ENCODE assay signal across 9 mouse cellular contexts in the genomic region with DNA sequence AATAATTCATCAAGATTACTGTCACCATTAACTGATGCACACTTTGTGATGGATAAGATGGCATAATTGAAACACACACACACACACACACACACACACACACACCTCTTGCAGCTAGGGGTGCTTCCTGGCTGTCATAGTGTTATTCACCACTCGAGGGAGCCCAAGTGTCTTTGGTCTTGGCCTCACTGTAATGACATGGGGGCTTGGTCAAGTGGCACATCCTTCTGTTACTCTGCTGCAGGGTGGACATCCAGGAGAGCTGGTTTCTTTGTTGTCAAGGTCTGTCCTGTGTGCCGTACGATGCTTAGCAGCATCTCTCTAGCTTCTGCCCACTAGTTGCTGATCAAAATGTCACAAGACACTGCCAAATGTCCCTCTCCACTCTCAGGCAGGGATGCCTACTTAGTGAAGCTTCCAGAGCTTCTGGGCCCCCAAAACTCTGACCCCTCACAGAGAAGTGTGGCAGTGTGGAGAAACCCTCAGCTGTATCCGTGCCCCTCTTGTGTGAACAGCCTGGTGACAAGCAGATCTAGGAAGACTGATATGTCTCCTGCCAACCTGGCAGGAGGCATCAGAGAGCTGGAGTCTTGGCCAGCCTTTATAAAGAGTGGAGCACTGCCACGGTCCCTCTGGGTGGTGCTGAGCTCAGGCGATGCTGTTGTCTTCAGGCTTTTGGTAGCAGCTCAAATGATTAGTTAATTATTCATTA.
DNase-seq lines count a peak whose midpoint lies in the region; ATAC-seq and TF ChIP-seq lines count a peak whose summit lies in the region.
"Had no signal": no experiment of that assay in that cellular context is flagged by ENCODE, and none has a peak within 500 bp of the region (broad histone marks: within the 10 kb centered on the region; RNA-seq: fewer than 3 reads in every experiment).

No protein-coding gene starts in this region.

- peak; percentile 75 for TF ChIP-seq CTCF in kidney, postnatal 0 days (IDR thresholded peaks at IDR 0.05; ENCODE audit: low read depth)

- H3K4me1 ChIP-seq in limb, embryonic 11.5 days (ENCODE audit: control insufficient read depth, insufficient read depth, low read length) = no peaks in the 10 kb centered on the region
- H3K4me1 ChIP-seq in limb, embryonic 10.5 days = 0 out of 2 replicates have a peak, but pooled peaks cover 3% of the 10 kb centered on the region
- 0 out of 2 replicates have a peak, but pooled peaks cover 5% of the 10 kb centered on the region for H3K4me1 ChIP-seq in forebrain, embryonic 12.5 days
- H3K4me1 ChIP-seq in kidney, postnatal 0 days (replicated peaks; ENCODE audit: insufficient read depth, low read length) = no peaks in the 10 kb centered on the region
- no peaks in the 10 kb centered on the region for H3K4me1 ChIP-seq in midbrain, embryonic 10.5 days
- H3K4me1 ChIP-seq: embryonic facial prominence, embryonic 13.5 days had no signal

- H3K9me3 ChIP-seq in limb, embryonic 11.5 days (ENCODE audit: control insufficient read depth, low read length) = no peaks in the 10 kb centered on the region
- H3K9me3 ChIP-seq in limb, embryonic 10.5 days (replicated peaks) = no peaks in the 10 kb centered on the region
- H3K9me3 ChIP-seq in forebrain, embryonic 12.5 days = no peaks in the 10 kb centered on the region
- H3K9me3 ChIP-seq in kidney, postnatal 0 days (replicated peaks; ENCODE audit: low read length) = no peaks in the 10 kb centered on the region
- no peaks in the 10 kb centered on the region for H3K9me3 ChIP-seq in midbrain, embryonic 10.5 days (replicated peaks)
- H3K9me3 ChIP-seq: embryonic facial prominence, embryonic 13.5 days had no signal

- no peak overlapping the region for H3K4me2 ChIP-seq in limb, embryonic 11.5 days (ENCODE audit: low read depth, severe bottlenecking)
- no peak overlapping the region for H3K4me2 ChIP-seq in forebrain, embryonic 12.5 days
- no peak overlapping the region for H3K4me2 ChIP-seq in kidney, postnatal 0 days (ENCODE audit: low read length)
- H3K4me2 ChIP-seq: embryonic facial prominence, embryonic 13.5 days had no signal

- DNase-seq in limb, embryonic 11.5 days (ENCODE audit: low spot score) = peak; percentile 56
- no peak for DNase-seq in limb, embryonic 10.5 days (ENCODE audit: low spot score)
- peak; percentile 71 for DNase-seq in brain, adult 2 months (ENCODE audit: low read depth, low spot score)
- DNase-seq in kidney, postnatal 0 days (ENCODE audit: low spot score) = peak; percentile 66
- DNase-seq in midbrain, embryonic 10.5 days (ENCODE audit: low spot score) = peak; percentile 39
- no peak for DNase-seq in urinary bladder, postnatal 4 days (ENCODE audit: low spot score in 2 of 2)
- DNase-seq in thymus, postnatal 10 days (ENCODE audit: low spot score in 2 of 2) = no peak

- no peaks in the 10 kb centered on the region for H3K27me3 ChIP-seq in limb, embryonic 11.5 days (ENCODE audit: control insufficient read depth, insufficient read depth, low read length)
- no peaks in the 10 kb centered on the region for H3K27me3 ChIP-seq in limb, embryonic 10.5 days (ENCODE audit: low read depth, poor library complexity, severe bottlenecking)
- H3K27me3 ChIP-seq in forebrain, embryonic 12.5 days = no peaks in the 10 kb centered on the region
- H3K27me3 ChIP-seq in kidney, postnatal 0 days (ENCODE audit: insufficient read depth, low read length) = no peaks in the 10 kb centered on the region
- no peaks in the 10 kb centered on the region for H3K27me3 ChIP-seq in midbrain, embryonic 10.5 days (ENCODE audit: low read depth, poor library complexity, severe bottlenecking)

- H3K27ac ChIP-seq in limb, embryonic 11.5 days (replicated peaks; ENCODE audit: low read depth, low read length) = no peak overlapping the region
- H3K27ac ChIP-seq in limb, embryonic 10.5 days = no peak overlapping the region
- no peak overlapping the region for H3K27ac ChIP-seq in forebrain, embryonic 12.5 days
- H3K27ac ChIP-seq in kidney, postnatal 0 days = no peak overlapping the region
- H3K27ac ChIP-seq in midbrain, embryonic 10.5 days (replicated peaks) = 0 out of 2 replicates have a peak overlapping the region, but pooled peaks have one; percentile 18
- H3K27ac ChIP-seq: embryonic facial prominence, embryonic 13.5 days had no signal

- no peak overlapping the region for H3K4me3 ChIP-seq in limb, embryonic 11.5 days (ENCODE audit: low read depth, low read length)
- H3K4me3 ChIP-seq in limb, embryonic 10.5 days = no peak overlapping the region
- no peak overlapping the region for H3K4me3 ChIP-seq in forebrain, embryonic 12.5 days (replicated peaks)
- H3K4me3 ChIP-seq in kidney, postnatal 0 days (replicated peaks; ENCODE audit: low read depth, low read length) = no peak overlapping the region
- no peak overlapping the region for H3K4me3 ChIP-seq in midbrain, embryonic 10.5 days
- H3K4me3 ChIP-seq: embryonic facial prominence, embryonic 13.5 days had no signal

- ATAC-seq in limb, embryonic 11.5 days (ENCODE audit: insufficient number of reproducible peaks, low FRiP score, low TSS enrichment, low read depth) = 0 out of 2 replicates have a peak, but pooled peaks have one; percentile 47
- peak; percentile 63; the same call in 1 of the 2 replicates for ATAC-seq in forebrain, embryonic 12.5 days (ENCODE audit: low FRiP score)
- peak; percentile 43; the same call in 1 of the 2 replicates for ATAC-seq in kidney, postnatal 0 days (replicated peaks; ENCODE audit: low FRiP score, low read depth)

- WGBS in limb, embryonic 11.5 days = 62% methylated on average over 6 of the region's 6 CpGs
- 67% methylated on average over 6 of the region's 6 CpGs for WGBS in limb, embryonic 10.5 days
- 65% methylated on average over 6 of the region's 6 CpGs for WGBS in forebrain, embryonic 12.5 days
- 52% methylated on average over 6 of the region's 6 CpGs for WGBS in kidney, postnatal 0 days
- 69% methylated on average over 6 of the region's 6 CpGs for WGBS in midbrain, embryonic 10.5 days

- no peak overlapping the region for H3K9ac ChIP-seq in limb, embryonic 11.5 days (ENCODE audit: low read length)
- H3K9ac ChIP-seq in forebrain, embryonic 12.5 days = no peak overlapping the region
- H3K9ac ChIP-seq in kidney, postnatal 0 days (ENCODE audit: low read depth, low read length) = no peak overlapping the region
- H3K9ac ChIP-seq: embryonic facial prominence, embryonic 13.5 days had no signal

- no peaks in the 10 kb centered on the region for H3K36me3 ChIP-seq in limb, embryonic 11.5 days (ENCODE audit: control insufficient read depth, insufficient read depth, low read length)
- H3K36me3 ChIP-seq in limb, embryonic 10.5 days = no peaks in the 10 kb centered on the region
- H3K36me3 ChIP-seq in forebrain, embryonic 12.5 days (replicated peaks) = no peaks in the 10 kb centered on the region
- no peaks in the 10 kb centered on the region for H3K36me3 ChIP-seq in kidney, postnatal 0 days (ENCODE audit: insufficient read depth, low read length)
- H3K36me3 ChIP-seq in midbrain, embryonic 10.5 days = no peaks in the 10 kb centered on the region
- H3K36me3 ChIP-seq: embryonic facial prominence, embryonic 13.5 days had no signal

Comparison
In these comparisons a context has a peak if more than half of its experiments do, and no peak if none do; other contexts are left out.
1. DNase-seq: peak in limb, embryonic 11.5 days (single experiment), brain, adult 2 months (single experiment), kidney, postnatal 0 days (single experiment) and midbrain, embryonic 10.5 days (single experiment); none in limb, embryonic 10.5 days (single experiment), urinary bladder, postnatal 4 days (0 of 2) and thymus, postnatal 10 days (0 of 2).
2. Peak in every context shown above with its lines, with median percentiles within 50 percentile points of each other: ATAC-seq.